Mouse (Mus musculus) limb, embryonic 11.5 days (tissue): ENCODE results near the gene Il5. TPM values are rescaled to one million over a fixed set of nuclear protein-coding genes. Genes with fewer than 3 reads are reported as not detected.

Experiments
- ATAC-seq: fragments of 200-750 bp; cut with Nextera tagmentation; 2 replicates; pipeline ENCODE4 v1.8.0; 2017; ENCODE audit warnings: low read depth; ENCODE audit not compliant: insufficient number of reproducible peaks, low FRiP score, low TSS enrichment
- DNase-seq: peaks from one replicate; pipeline ENCODE4 v3.0.0-alpha.2; 2015; ENCODE audit warnings: low spot score
- H3K27ac ChIP-seq: fragments of 300-500 bp; sonication (generic); replicated peaks from 2 replicates; pipeline ENCODE4 v1.5.1; 2014; ENCODE audit warnings: low read depth, mild to moderate bottlenecking, low read length
- H3K27me3 ChIP-seq: fragments of 300-500 bp; sonication (generic); 2 replicates; pipeline ENCODE4 v1.6.1; 2014; ENCODE audit warnings: mild to moderate bottlenecking, low read length, mixed read lengths; ENCODE audit not compliant: control insufficient read depth, insufficient read depth
- H3K36me3 ChIP-seq: fragments of 300-500 bp; sonication (generic); 2 replicates; pipeline ENCODE4 v1.6.1; 2014; ENCODE audit warnings: mild to moderate bottlenecking, low read length, moderate library complexity, mixed read lengths; ENCODE audit not compliant: control insufficient read depth, insufficient read depth
- H3K4me1 ChIP-seq: fragments of 300-500 bp; sonication (generic); 2 replicates; pipeline ENCODE4 v1.6.1; 2014; ENCODE audit warnings: low read length, mixed read lengths; ENCODE audit not compliant: control insufficient read depth, insufficient read depth
- H3K4me2 ChIP-seq: fragments of 300-500 bp; sonication (generic); 2 replicates; pipeline ENCODE4 v1.6.1; 2014; ENCODE audit warnings: low read depth, mild to moderate bottlenecking, moderate library complexity; ENCODE audit not compliant: severe bottlenecking
- H3K4me3 ChIP-seq: fragments of 300-500 bp; sonication (generic); 2 replicates; pipeline ENCODE4 v1.5.1; 2014; ENCODE audit warnings: low read depth, low read length
- H3K9ac ChIP-seq: fragments of 300-500 bp; sonication (generic); 2 replicates; pipeline ENCODE4 v1.6.1; 2014; ENCODE audit warnings: mild to moderate bottlenecking, low read length
- H3K9me3 ChIP-seq: fragments of 300-500 bp; sonication (generic); 2 replicates; pipeline ENCODE4 v1.6.1; 2016; ENCODE audit warnings: low read length; ENCODE audit not compliant: control insufficient read depth
- WGBS: fragments of 180-500 bp; shearing (Covaris S2); extraction: QIAGEN DNeasy Blood & Tissue Kit; methylation state at CpG from one replicate; pipeline ENCODE4 v1.1.7; 2014; 5-methylcytosine and 5-hydroxymethylcytosine counted together
- polyA plus RNA-seq: library from polyadenylated mRNA; unstranded; fragments of >200 nt; fragmentation: Nextera tagmentation; extraction: Ambion mirVana; gene quantifications from 2 replicates; pipeline ENCODE4 v1.2.1, GENCODE M21; 2014

Il5 gene
- polyA plus RNA-seq, 1 experiment from 2014 or later, result 0.09 TPM

GRCm38 (mm10) chr11:53706236-53706933, 14.2 kb upstream of the Il5 start:
- ATAC-seq, result peak; percentile 54; the same call in 1 of the 2 replicates
- H3K4me1 ChIP-seq, result peaks cover 4% of the 10 kb centered on the region; the same call in 1 of the 2 replicates
- peak; percentile 70 for DNase-seq
- peak overlapping the region; percentile 90 for H3K4me2 ChIP-seq
- no peaks in the 10 kb centered on the region for H3K9me3 ChIP-seq
- H3K36me3 ChIP-seq, result no peaks in the 10 kb centered on the region; the same call in 1 of the 2 replicates
- H3K4me3 ChIP-seq, result peak overlapping the region; percentile 74
- no peaks in the 10 kb centered on the region for H3K27me3 ChIP-seq
- 7% methylated on average over 29 of the region's 29 CpGs for WGBS
- H3K9ac ChIP-seq, result peak overlapping the region; percentile 87
- peak overlapping the region; percentile 83 for H3K27ac ChIP-seq

DNA sequence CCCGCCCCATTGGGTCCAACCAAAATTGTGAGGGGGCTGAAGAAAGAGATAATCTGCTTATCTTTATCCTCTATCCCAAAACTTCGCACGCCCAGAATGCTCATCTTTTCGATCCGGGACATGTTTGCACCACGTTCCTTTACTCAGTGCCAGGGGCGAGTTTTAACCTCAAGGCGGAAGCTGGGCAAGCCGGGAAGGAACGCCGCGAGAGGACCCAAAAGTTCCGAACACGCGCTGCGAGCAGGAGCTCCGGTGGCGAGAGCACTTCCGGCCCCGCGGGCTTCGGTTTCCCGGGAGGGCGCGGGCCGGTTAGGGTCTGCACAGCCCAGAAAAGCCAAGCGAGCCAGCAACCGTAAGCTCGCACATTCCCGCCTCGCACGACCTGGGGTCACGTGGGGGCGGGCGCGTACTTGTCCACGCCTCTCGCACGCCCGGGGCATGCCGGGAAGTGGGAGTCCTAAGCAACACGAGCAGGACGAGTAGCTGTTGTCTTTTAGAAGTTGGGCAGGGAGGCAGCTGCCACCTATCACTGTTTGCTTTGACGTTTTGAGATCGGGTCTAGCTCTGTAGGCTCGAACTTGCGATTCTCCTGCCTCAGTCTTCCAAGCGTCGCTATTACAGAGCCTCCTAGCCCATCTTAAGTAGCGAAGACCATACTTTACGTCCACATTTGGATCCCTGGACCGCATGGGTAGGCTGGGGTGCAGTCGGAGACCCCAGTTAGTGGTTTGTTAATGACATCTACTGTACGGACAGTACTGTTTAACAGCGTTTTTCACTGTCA, 13.5 kb upstream of the Il5 start, which contains the start of gene Rad50:
Gene Rad50 (minus strand): TSS at position 386 of the 784 bp plus-strand sequence.
- 5% methylated on average over 55 of the region's 55 CpGs for WGBS
- Histone ChIP-seq H3K9ac (peak within 1 kb of the TSS; percentile 87), H3K9me3 (no peaks in the 10 kb centered on the region), H3K36me3 (no peaks in the 10 kb centered on the region; the same call in 1 of the 2 replicates), H3K4me1 (peaks cover 4% of the 10 kb centered on the region; the same call in 1 of the 2 replicates), H3K4me3 (peak within 1 kb of the TSS; percentile 74), H3K27ac (peak within 1 kb of the TSS; percentile 83), H3K4me2 (peak within 1 kb of the TSS; percentile 90), H3K27me3 (no peaks in the 10 kb centered on the region)
- ATAC-seq (peak; percentile 83), DNase-seq (peak; percentile 92)

DNA sequence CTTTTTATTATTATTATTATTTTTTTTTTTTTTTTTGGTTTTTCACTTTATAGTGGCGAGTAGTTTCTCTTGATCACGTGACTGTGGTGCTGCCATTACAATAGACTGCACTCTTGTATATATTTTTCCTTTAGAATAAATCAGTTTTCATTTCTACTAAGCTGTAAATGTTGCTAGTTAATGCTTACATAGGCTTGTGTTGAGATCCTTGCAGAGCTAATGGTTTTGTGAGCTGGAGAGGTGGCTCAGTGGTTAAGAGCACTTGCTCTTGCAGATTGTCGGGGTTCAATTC, 12.9 kb upstream of the Il5 start:
- no peak overlapping the region for H3K9ac ChIP-seq
- WGBS, result 86% methylated on average over 3 of the region's 3 CpGs
- ATAC-seq (no peak), DNase-seq (no peak)
- H3K36me3 ChIP-seq, result no peaks in the 10 kb centered on the region; the same call in 1 of the 2 replicates
- H3K4me2 ChIP-seq, result peak overlapping the region; percentile 90
- H3K4me3 ChIP-seq, result peak overlapping the region; percentile 74; the same call in 1 of the 2 replicates
- no peak overlapping the region for H3K27ac ChIP-seq
- no peaks in the 10 kb centered on the region for H3K9me3 ChIP-seq
- peaks cover 4% of the 10 kb centered on the region; the same call in 1 of the 2 replicates for H3K4me1 ChIP-seq
- H3K27me3 ChIP-seq, result no peaks in the 10 kb centered on the region

- H3K36me3 ChIP-seq, result no peaks in the 10 kb centered on the region
- no peak for ATAC-seq
- no peak overlapping the region for H3K4me3 ChIP-seq
- no peak overlapping the region for H3K27ac ChIP-seq
- H3K4me1 ChIP-seq, result no peaks in the 10 kb centered on the region
- no peaks in the 10 kb centered on the region for H3K27me3 ChIP-seq
- no peak overlapping the region for H3K4me2 ChIP-seq
- WGBS, result 74% methylated on average over 1 of the region's 1 CpGs
- DNase-seq, result no peak
- H3K9me3 ChIP-seq, result no peaks in the 10 kb centered on the region
- H3K9ac ChIP-seq, result no peak overlapping the region
These were observed 893 bp upstream of the Il5 start for GRCm38 (mm10) chr11:53719701-53720100.

DNA sequence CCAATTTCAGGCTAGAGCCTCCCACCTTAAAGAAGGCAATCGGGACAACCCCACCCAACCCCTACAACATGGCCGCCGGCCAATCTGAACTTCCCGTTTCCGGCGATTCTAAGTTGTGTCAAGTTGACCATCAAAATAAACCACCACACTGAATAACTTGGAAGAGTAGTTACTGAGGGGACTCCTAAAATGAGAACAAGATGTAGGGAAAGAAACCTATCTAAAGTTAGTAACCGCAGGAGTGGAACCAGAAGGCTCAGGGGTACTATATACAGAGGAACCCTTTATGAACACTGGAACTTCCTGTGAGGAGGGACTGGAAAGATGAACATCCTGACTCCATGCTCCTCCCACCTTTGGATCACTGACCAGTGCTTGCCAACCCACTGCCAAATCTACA, 10.9 kb downstream of the Il5 start:
- Histone ChIP-seq H3K36me3 (no peaks in the 10 kb centered on the region), H3K9me3 (no peaks in the 10 kb centered on the region), H3K4me1 (no peaks in the 10 kb centered on the region), H3K4me3 (no peak overlapping the region), H3K4me2 (no peak overlapping the region), H3K9ac (no peak overlapping the region), H3K27me3 (no peaks in the 10 kb centered on the region), H3K27ac (no peak overlapping the region)
- 95% methylated on average over 7 of the region's 7 CpGs for WGBS
- ATAC-seq (no peak), DNase-seq (no peak)

DNA sequence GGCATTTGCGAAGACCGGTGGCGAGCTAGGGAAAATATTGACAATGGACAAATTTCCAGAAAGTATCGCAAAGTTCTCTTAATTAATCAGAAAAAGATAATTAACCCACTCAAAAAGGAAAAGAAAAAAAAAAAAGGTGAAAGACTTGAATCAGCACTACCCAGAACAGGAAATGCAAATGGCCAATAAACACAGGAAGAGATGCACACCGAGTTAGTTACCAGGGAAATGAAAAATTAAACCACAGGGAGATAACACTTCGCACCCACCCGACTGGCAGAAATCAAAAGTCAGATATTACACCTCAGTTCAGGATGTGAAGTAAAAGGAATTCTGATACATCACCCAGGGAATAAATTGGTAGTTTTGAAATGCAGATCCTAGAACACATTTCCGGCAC, 11.7 kb downstream of the Il5 start:
- Histone ChIP-seq H3K4me2 (no peak overlapping the region), H3K4me1 (no peaks in the 10 kb centered on the region), H3K27ac (no peak overlapping the region), H3K27me3 (no peaks in the 10 kb centered on the region), H3K4me3 (no peak overlapping the region), H3K9ac (no peak overlapping the region), H3K9me3 (no peaks in the 10 kb centered on the region), H3K36me3 (no peaks in the 10 kb centered on the region)
- WGBS, result 92% methylated on average over 8 of the region's 8 CpGs
- no peak for DNase-seq
- no peak for ATAC-seq

GRCm38 (mm10) chr11:53733824-53734223, 13.2 kb downstream of the Il5 start:
- Histone ChIP-seq H3K4me2 (no peak overlapping the region), H3K4me3 (no peak overlapping the region), H3K36me3 (no peaks in the 10 kb centered on the region), H3K27ac (no peak overlapping the region), H3K4me1 (no peaks in the 10 kb centered on the region), H3K27me3 (no peaks in the 10 kb centered on the region), H3K9me3 (no peaks in the 10 kb centered on the region), H3K9ac (no peak overlapping the region)
- DNase-seq, result no peak
- WGBS, result 87% methylated on average over 7 of the region's 7 CpGs
- no peak for ATAC-seq

- 83% methylated on average over 2 of the region's 2 CpGs for WGBS
- Histone ChIP-seq H3K27ac (no peak overlapping the region), H3K4me3 (no peak overlapping the region), H3K36me3 (no peaks in the 10 kb centered on the region), H3K4me1 (no peaks in the 10 kb centered on the region), H3K9me3 (no peaks in the 10 kb centered on the region), H3K4me2 (no peak overlapping the region), H3K27me3 (no peaks in the 10 kb centered on the region), H3K9ac (no peak overlapping the region)
- ATAC-seq (no peak), DNase-seq (no peak)
These were observed 13.8 kb downstream of the Il5 start for GRCm38 (mm10) chr11:53734431-53734830.
